Mouse (Mus musculus): ENCODE results near the gene Rhox2f. TPM values are rescaled to one million over a fixed set of nuclear protein-coding genes. Genes with fewer than 3 reads are reported as not detected.
"Not testable (repeated sequence)": the region's sequence is repeated elsewhere in the genome, so short reads cannot be mapped to it uniquely, and the experiment has no call there.

The Rhox2f gene
- not detected in 2 replicates for polyA plus RNA-seq (2012; ENCODE audit: insufficient read depth, insufficient read length, missing spikeins)

- H3K4me1 ChIP-seq (ENCODE audit: control insufficient read depth, insufficient read depth, low read length); H3K4me3 ChIP-seq (ENCODE audit: insufficient read depth, low read length); H3K27ac ChIP-seq (ENCODE audit: insufficient read depth, low read depth, low read length): not testable (repeated sequence)
These were observed at the start of gene Rhox2f for GRCm38 (mm10) chrX:37571105-37571504. Gene Rhox2f, plus strand, starts transcription at chrX:37571405.

GRCm38 (mm10) chrX:37530152-37530551 is 41.1 kb upstream of the Rhox2f start, which contains the start of gene Rhox2e:
Gene Rhox2e, plus strand, starts transcription at chrX:37530452.
- not testable (repeated sequence) for H3K4me3 ChIP-seq (ENCODE audit: insufficient read depth, low read length); H3K27ac ChIP-seq (ENCODE audit: insufficient read depth, low read depth, low read length); H3K4me1 ChIP-seq (ENCODE audit: control insufficient read depth, insufficient read depth, low read length)

GRCm38 (mm10) chrX:37541719-37542118 is 29.5 kb upstream of the Rhox2f start, which contains the start of gene Rhox3e:
Gene Rhox3e, plus strand, starts transcription at chrX:37542019.
- H3K4me3 ChIP-seq (ENCODE audit: insufficient read depth, low read length); H3K4me1 ChIP-seq (ENCODE audit: control insufficient read depth, insufficient read depth, low read length); H3K27ac ChIP-seq (ENCODE audit: insufficient read depth, low read depth, low read length): not testable (repeated sequence)

GRCm38 (mm10) chrX:37557112-37557511 is 14.1 kb upstream of the Rhox2f start, which contains the start of gene Rhox4e:
Gene Rhox4e, plus strand, starts transcription at chrX:37557412.
- H3K4me3 ChIP-seq (ENCODE audit: insufficient read depth, low read length); H3K27ac ChIP-seq (ENCODE audit: insufficient read depth, low read depth, low read length); H3K4me1 ChIP-seq (ENCODE audit: control insufficient read depth, insufficient read depth, low read length): not testable (repeated sequence)

- not testable (repeated sequence) for H3K4me3 ChIP-seq (ENCODE audit: insufficient read depth, low read length); H3K4me1 ChIP-seq (ENCODE audit: control insufficient read depth, insufficient read depth, low read length); H3K27ac ChIP-seq (ENCODE audit: insufficient read depth, low read depth, low read length)
These were observed 1.4 kb downstream of the Rhox2f start for GRCm38 (mm10) chrX:37572638-37573037.

- H3K4me1 ChIP-seq (ENCODE audit: control insufficient read depth, insufficient read depth, low read length); H3K4me3 ChIP-seq (ENCODE audit: insufficient read depth, low read length); H3K27ac ChIP-seq (ENCODE audit: insufficient read depth, low read depth, low read length): not testable (repeated sequence)
These were observed 9.5 kb downstream of the Rhox2f start, which contains the start of gene Rhox3f for GRCm38 (mm10) chrX:37580692-37581091. Gene Rhox3f, plus strand, starts transcription at chrX:37580992.

- H3K4me1 ChIP-seq (ENCODE audit: control insufficient read depth, insufficient read depth, low read length); H3K27ac ChIP-seq (ENCODE audit: insufficient read depth, low read depth, low read length); H3K4me3 ChIP-seq (ENCODE audit: insufficient read depth, low read length): not testable (repeated sequence)
These were observed 36.4 kb downstream of the Rhox2f start, which contains the start of gene Rhox4f for GRCm38 (mm10) chrX:37607604-37608003. Gene Rhox4f, minus strand, starts transcription at chrX:37607704.

Other genes starting within 250 kb of the Rhox2f start
- gene Rhox3a2, start 191.4 kb upstream of the Rhox2f start, polyA plus RNA-seq (2012; ENCODE audit: insufficient read depth, insufficient read length, missing spikeins): not detected in 2 replicates
- gene Rhox4a2, start 180.6 kb upstream of the Rhox2f start, polyA plus RNA-seq (2012; ENCODE audit: insufficient read depth, insufficient read length, missing spikeins): not detected in 2 replicates
- not detected in 2 replicates for gene Rhox2b, start 159.3 kb upstream of the Rhox2f start, polyA plus RNA-seq (2012; ENCODE audit: insufficient read depth, insufficient read length, missing spikeins)
- gene Rhox4b, start 138.9 kb upstream of the Rhox2f start, polyA plus RNA-seq (2012; ENCODE audit: insufficient read depth, insufficient read length, missing spikeins): not detected in 2 replicates
- gene Rhox2c, start 117.7 kb upstream of the Rhox2f start, polyA plus RNA-seq (2012; ENCODE audit: insufficient read depth, insufficient read length, missing spikeins): not detected in 2 replicates
- not detected in 2 replicates for gene Rhox3c, start 112.8 kb upstream of the Rhox2f start, polyA plus RNA-seq (2012; ENCODE audit: insufficient read depth, insufficient read length, missing spikeins)
- not detected in 2 replicates for gene Rhox4c, start 91.1 kb upstream of the Rhox2f start, polyA plus RNA-seq (2012; ENCODE audit: insufficient read depth, insufficient read length, missing spikeins)
- gene Rhox2d, start 78.0 kb upstream of the Rhox2f start, polyA plus RNA-seq (2012; ENCODE audit: insufficient read depth, insufficient read length, missing spikeins): not detected in 2 replicates
- not detected in 2 replicates for gene Rhox4d, start 57.0 kb upstream of the Rhox2f start, polyA plus RNA-seq (2012; ENCODE audit: insufficient read depth, insufficient read length, missing spikeins)
- gene Rhox2e, start 41.0 kb upstream of the Rhox2f start, polyA plus RNA-seq (2012; ENCODE audit: insufficient read depth, insufficient read length, missing spikeins): not detected in 2 replicates
- not detected in 2 replicates for gene Rhox3e, start 29.4 kb upstream of the Rhox2f start, polyA plus RNA-seq (2012; ENCODE audit: insufficient read depth, insufficient read length, missing spikeins)
- gene Rhox4e, start 14.0 kb upstream of the Rhox2f start, polyA plus RNA-seq (2012; ENCODE audit: insufficient read depth, insufficient read length, missing spikeins): not detected in 2 replicates
- not detected in 2 replicates for gene Rhox3f, start 9.6 kb downstream of the Rhox2f start, polyA plus RNA-seq (2012; ENCODE audit: insufficient read depth, insufficient read length, missing spikeins)
- gene Rhox4f, start 36.3 kb downstream of the Rhox2f start, polyA plus RNA-seq (2012; ENCODE audit: insufficient read depth, insufficient read length, missing spikeins): not detected in 2 replicates
- not detected in 2 replicates for gene Rhox3g, start 57.2 kb downstream of the Rhox2f start, polyA plus RNA-seq (2012; ENCODE audit: insufficient read depth, insufficient read length, missing spikeins)
- not detected in 2 replicates for gene Rhox2g, start 72.1 kb downstream of the Rhox2f start, polyA plus RNA-seq (2012; ENCODE audit: insufficient read depth, insufficient read length, missing spikeins)
- not detected in 2 replicates for gene Rhox4g, start 79.9 kb downstream of the Rhox2f start, polyA plus RNA-seq (2012; ENCODE audit: insufficient read depth, insufficient read length, missing spikeins)
- not detected in 2 replicates for gene Rhox3h, start 97.4 kb downstream of the Rhox2f start, polyA plus RNA-seq (2012; ENCODE audit: insufficient read depth, insufficient read length, missing spikeins)
- gene Rhox2h, start 101.9 kb downstream of the Rhox2f start, polyA plus RNA-seq (2012; ENCODE audit: insufficient read depth, insufficient read length, missing spikeins): not detected in 2 replicates
- not detected in 2 replicates for gene Rhox5, start 233.4 kb downstream of the Rhox2f start, polyA plus RNA-seq (2012; ENCODE audit: insufficient read depth, insufficient read length, missing spikeins)